Mouse (Mus musculus) heart, adult 2 months (tissue): ENCODE results near the gene Shisa8.

Source experiments
- CTCF ChIP-seq: fragments of 200-600 bp; IDR thresholded peaks from 2 replicates; pipeline ENCODE4 v1.8.1; 2022; ENCODE audit warnings: antibody characterized with exemption, mild to moderate bottlenecking, moderate library complexity
- EP300 ChIP-seq: fragments of 200-500 bp; IDR thresholded peaks from 2 replicates; pipeline ENCODE4 v1.6.1; 2011; ENCODE audit warnings: low read depth, low read length, control low read depth; ENCODE audit not compliant: insufficient read depth
- POLR2A ChIP-seq: fragments of 200-500 bp; IDR thresholded peaks from 2 replicates; pipeline ENCODE4 v1.6.1; 2011; ENCODE audit warnings: mild to moderate bottlenecking, low read depth, low read length, control low read depth; ENCODE audit not compliant: insufficient read depth

DNA sequence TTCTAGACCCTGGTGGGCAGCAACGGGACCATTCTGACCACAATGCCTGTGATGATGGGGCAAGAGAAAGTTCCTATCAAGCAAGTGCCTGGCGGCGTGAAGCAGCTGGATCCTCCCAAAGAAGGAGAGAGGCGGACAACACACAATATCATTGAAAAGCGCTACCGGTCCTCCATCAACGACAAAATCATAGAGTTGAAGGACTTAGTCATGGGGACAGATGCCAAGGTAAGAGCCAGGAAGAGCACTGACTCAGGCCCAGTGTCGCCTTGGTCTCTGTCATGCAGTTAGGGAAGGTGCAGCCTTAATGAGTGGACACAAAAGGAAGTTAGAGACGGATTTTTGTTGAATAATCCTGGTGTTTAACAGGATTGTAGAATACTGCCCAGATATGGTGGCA is 37.5 kb downstream of the Shisa8 start:
- TF ChIP-seq CTCF = no peak
- TF ChIP-seq EP300 = no peak
- TF ChIP-seq POLR2A = no peak
